Mouse (Mus musculus) liver, embryonic 13.5 days (tissue): ENCODE measurements at regions not wholly inside any gene's neighbourhood (a gene's known extent, or its start where the extent isn't known, plus 50 kb on each side); places are given as distances from the start of the nearest gene placed in this dataset.

Source experiments
- ATAC-seq: fragments of 200-750 bp; cut with Nextera tagmentation; 2 replicates; pipeline ENCODE4 v1.8.0; 2017; ENCODE audit warnings: low read depth, mild to moderate bottlenecking, moderate number of reproducible peaks, moderate library complexity
- DNase-seq: peaks from one replicate; pipeline ENCODE4 v3.0.0; 2022
- H3K27ac ChIP-seq: fragments of 300-500 bp; sonication (generic); 2 replicates; pipeline ENCODE4 v1.5.1; 2015; ENCODE audit warnings: moderate library complexity, mild to moderate bottlenecking, inconsistent platforms
- H3K27me3 ChIP-seq: fragments of 300-500 bp; sonication (generic); 2 replicates; pipeline ENCODE4 v1.6.1; 2015; ENCODE audit warnings: mild to moderate bottlenecking, inconsistent platforms
- H3K36me3 ChIP-seq: fragments of 300-500 bp; sonication (generic); 2 replicates; pipeline ENCODE4 v1.6.1; 2015; ENCODE audit warnings: mild to moderate bottlenecking, inconsistent platforms
- H3K4me1 ChIP-seq: fragments of 300-500 bp; sonication (generic); replicated peaks from 2 replicates; pipeline ENCODE4 v1.6.1; 2015; ENCODE audit warnings: inconsistent platforms
- H3K4me2 ChIP-seq: fragments of 300-500 bp; sonication (generic); 2 replicates; pipeline ENCODE4 v1.6.1; 2015; ENCODE audit warnings: inconsistent platforms, mild to moderate bottlenecking, moderate library complexity
- H3K4me3 ChIP-seq: fragments of 300-500 bp; sonication (generic); replicated peaks from 2 replicates; pipeline ENCODE4 v1.5.1; 2015; ENCODE audit warnings: mild to moderate bottlenecking, inconsistent platforms
- H3K9ac ChIP-seq: fragments of 300-500 bp; sonication (generic); 2 replicates; pipeline ENCODE4 v1.6.1; 2015; ENCODE audit warnings: mild to moderate bottlenecking, inconsistent platforms
- H3K9me3 ChIP-seq: fragments of 300-500 bp; sonication (generic); replicated peaks from 2 replicates; pipeline ENCODE4 v1.6.1; 2016; ENCODE audit warnings: inconsistent platforms
- WGBS: fragments of 180-500 bp; shearing (Covaris S2); methylation state at CpG from one replicate; pipeline ENCODE4 v1.1.7; 2015; ENCODE audit not compliant: insufficient replicate concordance; 5-methylcytosine and 5-hydroxymethylcytosine counted together

- no peak for DNase-seq
- 41% methylated on average over 2 of the region's 2 CpGs for WGBS
These were observed 57.3 kb upstream of the Eda2r start for GRCm38 (mm10) chrX:97434327-97434726.

DNA sequence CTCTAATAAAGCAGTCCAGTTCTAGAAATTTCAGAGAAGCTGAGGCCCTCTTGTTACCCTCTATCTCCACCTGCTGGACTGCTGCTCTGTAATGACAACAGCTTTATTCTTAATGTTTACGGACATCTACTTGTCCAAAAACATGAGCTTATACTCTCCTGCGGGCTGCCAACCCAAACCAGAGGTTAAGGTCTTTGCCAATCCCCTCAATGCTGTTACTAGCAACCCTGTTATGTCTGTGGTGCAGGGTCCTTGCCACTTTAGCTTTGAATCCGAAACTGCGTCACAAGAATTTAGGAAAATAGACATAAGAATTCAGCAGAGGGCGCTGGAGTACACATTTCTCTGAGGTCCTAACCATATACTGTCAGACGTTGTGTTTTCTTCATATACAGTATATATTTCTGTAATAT, 54.4 kb upstream of the Eda2r start:
- no peak for ATAC-seq
- Histone ChIP-seq H3K27ac (no peak overlapping the region), H3K4me2 (0 out of 2 replicates have a peak overlapping the region, but pooled peaks have one; percentile 14), H3K27me3 (no peaks in the 10 kb centered on the region), H3K4me3 (peak overlapping the region; percentile 36), H3K9me3 (no peaks in the 10 kb centered on the region), H3K9ac (no peak overlapping the region), H3K4me1 (no peaks in the 10 kb centered on the region), H3K36me3 (no peaks in the 10 kb centered on the region)
- DNase-seq = peak; percentile 1
- 14% methylated on average over 6 of the region's 6 CpGs for WGBS

More at GRCm38 (mm10) chrX:97434327-97434726, 57.3 kb upstream of the Eda2r start:
- H3K27me3 ChIP-seq = no peaks in the 10 kb centered on the region
- H3K36me3 ChIP-seq = no peaks in the 10 kb centered on the region
- H3K4me2 ChIP-seq = no peak overlapping the region
- H3K4me1 ChIP-seq = no peaks in the 10 kb centered on the region
- no peak overlapping the region for H3K27ac ChIP-seq
- no peak for ATAC-seq
- no peak overlapping the region for H3K4me3 ChIP-seq
- no peaks in the 10 kb centered on the region for H3K9me3 ChIP-seq
- H3K9ac ChIP-seq = no peak overlapping the region
